Mouse (Mus musculus): ENCODE results near the gene Hs3st4. TPM values are rescaled to one million over a fixed set of nuclear protein-coding genes. Genes with fewer than 3 reads are reported as not detected.

The Hs3st4 gene
- polyA plus RNA-seq, 1 experiment, result 0.03 TPM

DNA sequence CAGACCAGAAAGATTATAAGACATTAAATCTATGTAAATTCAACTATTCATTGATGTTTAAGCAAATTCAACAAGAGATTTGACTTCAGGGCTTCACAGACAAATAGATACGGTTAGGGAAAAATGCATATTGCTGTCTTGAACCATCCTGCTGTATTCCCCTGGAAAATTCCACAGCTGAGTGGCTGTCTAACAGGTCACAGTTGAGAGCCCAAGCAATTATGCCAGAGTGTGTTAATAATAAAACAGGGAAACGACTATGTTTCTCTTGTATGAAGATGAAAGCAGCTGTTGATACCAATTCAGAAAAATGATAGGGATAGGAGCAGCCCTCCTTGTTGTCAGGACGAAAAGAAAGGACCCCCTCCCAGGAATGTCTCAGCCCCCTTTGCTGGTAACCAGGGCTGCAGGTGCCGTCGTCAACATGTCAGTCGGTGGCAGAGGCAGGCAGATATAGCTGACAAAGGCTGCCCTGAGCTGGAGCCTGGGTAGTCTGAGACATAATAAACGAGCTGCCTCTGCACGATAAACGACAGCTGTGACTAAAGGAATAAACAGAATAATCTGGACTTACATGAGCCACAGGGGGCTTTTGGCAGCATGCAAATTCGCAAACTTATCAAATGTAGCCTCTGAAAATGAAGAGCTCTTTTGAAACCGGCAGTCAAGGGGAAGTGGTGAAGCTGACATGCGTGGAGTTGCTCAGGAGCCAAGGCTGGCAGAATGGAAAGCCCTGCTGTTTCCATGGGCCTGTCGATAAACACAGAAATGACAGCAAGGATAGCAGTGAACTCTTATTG is 364.7 kb downstream of the Hs3st4 start:
- no peak for DNase-seq (ENCODE audit: low spot score)

DNA sequence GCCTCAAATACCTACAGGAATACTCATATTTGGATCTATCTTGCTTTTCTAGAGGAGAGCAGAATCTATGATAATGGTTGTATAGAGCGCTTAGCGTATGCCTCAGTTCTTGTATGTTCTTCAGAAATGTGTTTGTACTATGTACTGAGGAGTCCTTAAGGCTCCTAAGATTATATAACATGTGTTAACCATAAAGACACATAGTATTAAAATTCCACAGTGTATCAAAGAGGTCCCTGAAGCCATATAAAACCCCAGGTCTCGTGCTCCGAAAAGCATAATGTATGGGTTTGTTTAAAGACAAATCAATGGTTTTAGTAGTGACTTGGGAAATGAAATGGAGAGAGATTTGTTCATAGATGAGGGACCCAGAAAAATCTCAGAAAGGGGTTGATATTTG is 371.4 kb downstream of the Hs3st4 start:
- DNase-seq (ENCODE audit: low spot score), result no peak

DNA sequence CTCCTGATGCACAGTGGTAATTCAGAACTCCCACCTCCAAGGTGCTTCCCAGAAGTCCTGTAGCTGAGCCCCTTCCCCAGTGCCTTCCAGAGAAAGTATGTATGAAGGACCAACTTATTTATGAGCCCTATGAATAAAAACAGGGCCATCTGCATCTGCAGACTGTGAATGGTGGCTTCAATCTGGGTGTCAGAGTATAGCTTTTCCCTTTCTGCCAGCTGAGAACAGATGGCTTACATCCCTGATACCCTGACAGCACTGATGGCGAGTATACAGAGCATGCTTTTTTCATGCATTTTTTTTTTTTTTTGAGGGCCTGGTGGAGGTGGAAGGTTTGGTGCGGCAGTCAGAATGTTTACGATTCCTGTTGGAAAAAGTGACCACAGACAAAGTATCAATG is 375.4 kb downstream of the Hs3st4 start:
- no peak for DNase-seq (ENCODE audit: low spot score)

DNA sequence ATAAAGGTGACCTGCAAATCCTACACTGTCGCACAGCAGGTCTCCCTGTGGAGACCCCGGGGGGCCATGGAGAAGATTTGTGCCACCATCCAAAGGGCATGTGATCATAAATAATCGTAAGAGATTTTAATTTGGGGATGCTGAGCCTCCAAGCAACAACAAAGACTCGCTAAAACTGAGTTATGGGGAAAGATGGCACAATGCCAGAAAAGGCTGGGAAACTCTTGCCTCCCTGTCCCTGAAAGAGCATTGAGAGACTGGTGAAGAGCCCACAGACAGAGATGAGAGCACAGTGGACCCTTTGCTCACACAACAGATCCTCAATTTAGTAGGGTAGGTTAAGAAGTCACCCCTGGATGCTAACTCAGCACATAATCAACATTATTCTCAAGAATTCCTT is 377.2 kb downstream of the Hs3st4 start:
- no peak for DNase-seq (ENCODE audit: low spot score)

DNA sequence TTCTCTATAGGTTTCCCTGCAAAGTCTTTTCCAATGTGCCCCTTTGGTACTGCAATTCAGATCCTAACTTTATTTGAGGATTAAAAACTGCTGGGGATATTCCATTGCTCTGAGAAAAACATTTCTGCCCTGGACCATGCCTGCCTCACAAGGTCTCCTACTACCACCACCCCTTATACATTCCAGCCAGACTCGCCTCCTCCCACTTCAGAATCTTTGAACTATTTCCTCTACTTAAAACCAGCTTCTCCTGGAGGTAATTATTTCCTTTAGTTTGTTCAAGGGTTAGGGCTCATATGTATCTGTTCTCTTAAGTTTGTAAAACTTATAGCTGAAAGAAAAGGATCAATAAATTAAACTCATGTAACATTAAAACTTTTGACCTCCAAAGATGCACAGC is 389.6 kb downstream of the Hs3st4 start:
- DNase-seq (ENCODE audit: low spot score), result no peak

DNA sequence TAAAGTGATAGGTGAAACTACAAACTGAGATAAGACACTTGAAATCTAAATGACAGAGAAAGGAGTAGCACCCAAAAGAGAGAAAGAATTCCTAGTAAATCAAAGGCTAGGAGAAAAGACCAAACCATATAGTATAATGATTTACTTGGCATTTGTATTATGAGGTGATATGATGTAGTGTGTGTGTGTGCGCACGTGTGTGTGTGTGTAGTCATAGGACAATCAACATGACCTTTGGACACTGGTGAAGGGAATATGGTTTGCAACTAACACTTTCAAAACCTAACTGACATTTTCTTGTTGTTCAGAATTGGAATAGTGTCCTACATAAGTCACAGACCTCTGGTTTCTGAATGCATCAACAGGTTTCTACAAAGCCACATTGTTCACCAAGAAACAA is 390.0 kb downstream of the Hs3st4 start:
- DNase-seq (ENCODE audit: low spot score), result no peak

DNA sequence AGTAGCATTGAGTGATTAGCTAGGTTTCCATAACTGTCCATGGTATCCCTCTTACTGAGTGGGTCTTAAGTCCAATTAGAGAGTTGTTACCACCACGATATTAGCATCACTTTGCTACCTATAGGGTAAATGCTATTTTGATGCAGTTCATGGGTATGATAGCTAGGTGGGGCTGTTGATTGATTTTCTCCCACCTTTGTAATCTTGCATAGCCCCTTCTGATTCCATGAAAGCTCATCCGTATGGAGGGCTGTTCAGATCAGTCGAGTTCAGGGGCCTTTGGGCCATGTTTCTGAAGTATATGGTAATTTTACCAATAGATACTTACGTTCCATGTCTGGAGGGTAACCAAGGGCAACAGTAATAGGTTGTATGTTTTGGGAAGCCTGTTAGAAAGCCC is 400.8 kb downstream of the Hs3st4 start:
- no peak for DNase-seq (ENCODE audit: low spot score)

DNA sequence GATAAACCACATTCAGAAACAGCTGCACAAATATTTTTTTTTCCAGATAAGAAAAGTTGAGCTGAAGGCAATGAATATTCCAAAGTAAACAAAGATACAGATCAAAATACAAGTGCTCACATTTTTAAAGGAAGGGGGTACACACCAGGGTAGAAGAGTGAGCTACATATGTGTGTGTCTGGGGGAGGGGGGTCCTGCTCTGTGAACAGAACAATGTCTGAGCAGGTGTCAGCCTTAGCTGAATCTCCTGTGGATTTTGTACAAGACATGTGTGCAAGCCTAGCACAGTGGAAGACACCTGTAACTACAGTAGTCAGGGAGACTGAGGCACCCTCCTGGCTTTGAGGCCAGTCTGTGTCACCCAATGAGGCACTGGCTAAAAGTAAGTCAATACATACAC is 416.5 kb downstream of the Hs3st4 start:
- DNase-seq (ENCODE audit: low spot score), result no peak

DNA sequence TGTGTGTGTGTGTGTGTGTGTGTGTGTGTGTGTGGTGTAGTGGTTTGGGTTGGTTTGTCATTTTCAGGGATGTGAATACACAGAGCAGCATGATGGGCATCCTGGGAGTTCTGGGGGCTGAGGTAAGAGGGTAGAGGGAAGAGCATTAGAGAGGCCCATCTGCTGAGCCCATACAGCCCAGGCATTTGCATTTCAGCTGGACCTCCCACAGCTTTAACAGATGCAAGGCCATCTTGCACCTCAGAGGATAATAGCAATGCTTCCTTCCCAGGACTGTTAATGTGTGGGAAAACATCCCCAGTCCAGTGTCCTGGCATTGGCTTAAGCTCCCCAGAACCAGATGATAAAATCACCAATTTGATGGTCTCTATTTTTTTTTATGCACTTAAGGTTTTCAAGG is 444.3 kb downstream of the Hs3st4 start:
- DNase-seq (ENCODE audit: low spot score), result no peak
